Mouse (Mus musculus) liver, postnatal 0 days (tissue): ENCODE results near the gene Rpl3l.
A peak's percentile ranks its signal among the peaks of the same experiment; 100 is the strongest.
"Not testable (repeated sequence)": the region's sequence is repeated elsewhere in the genome, so short reads cannot be mapped to it uniquely, and the experiment has no call there.

Source experiments
- CTCF ChIP-seq: sonication (generic); IDR thresholded peaks from 2 replicates; pipeline ENCODE4 v1.5.1; 2016; ENCODE audit warnings: antibody characterized with exemption, low read depth
- EP300 ChIP-seq: IDR thresholded peaks from 2 replicates; pipeline ENCODE4 v1.6.1; 2016; ENCODE audit warnings: antibody characterized with exemption, low read depth, mild to moderate bottlenecking

GRCm38 (mm10) chr17:24718938-24719337 is 8.7 kb upstream of the Rpl3l start:
- TF ChIP-seq CTCF = peak; percentile 17; the same call in 1 of the 2 replicates
- TF ChIP-seq EP300 = not testable (repeated sequence)
